7 mouse cellular contexts compared by ENCODE assay signal in genomic region chr6:103697349-103698028, GRCm38 (mm10).
A peak's percentile ranks its signal among the peaks of the same experiment; 100 is the strongest.
DNase-seq lines count a peak whose midpoint lies in the region; ATAC-seq and TF ChIP-seq lines count a peak whose summit lies in the region.

No protein-coding gene starts in this region.

- DNase-seq in liver, adult 2 months (ENCODE audit: extremely low read depth, low read depth, low spot score), result peak; percentile 29
- no peak for DNase-seq in Patski (ENCODE audit: low read depth, low spot score)
- DNase-seq in naive thymus-derived CD4-positive, alpha-beta T cell, adult 2 months (ENCODE audit: low read depth), result peak; percentile 69
- DNase-seq in layer of hippocampus, adult 9-11 months, result no peak
- DNase-seq in right cerebral cortex, postnatal 14 days, result no peak

- 61% methylated on average over 7 of the region's 7 CpGs for WGBS in liver, adult 2 months
- 55% methylated on average over 7 of the region's 7 CpGs for WGBS in liver, embryonic 12.5 days (ENCODE audit: insufficient replicate concordance)
- WGBS in forebrain, embryonic 13.5 days, result 68% methylated on average over 7 of the region's 7 CpGs

- no peak overlapping the region for H3K4me2 ChIP-seq in liver, embryonic 12.5 days
- no peak overlapping the region for H3K4me2 ChIP-seq in forebrain, embryonic 13.5 days

- ATAC-seq in liver, embryonic 12.5 days, result no peak
- ATAC-seq in Patski, result no peak
- peak; percentile 65; the same call in 1 of the 2 replicates for ATAC-seq in forebrain, embryonic 13.5 days

- H3K36me3 ChIP-seq in liver, adult 2 months (ENCODE audit: control insufficient read depth, insufficient read depth, low read length), result no peaks in the 10 kb centered on the region
- H3K36me3 ChIP-seq in liver, embryonic 12.5 days, result no peaks in the 10 kb centered on the region
- H3K36me3 ChIP-seq in forebrain, embryonic 13.5 days (ENCODE audit: poor library complexity, severe bottlenecking), result peaks cover 7% of the 10 kb centered on the region; the same call in 1 of the 2 replicates

- in situ Hi-C loops in Patski (cut with MboI; ENCODE audit: low pct_unique_long_range_greater_than_20kb), result no loop called here

- H3K79me2 ChIP-seq in liver, adult 2 months (ENCODE audit: control insufficient read depth, insufficient read depth, low read length), result no peaks in the 10 kb centered on the region

- no peaks in the 10 kb centered on the region for H3K9me3 ChIP-seq in liver, embryonic 12.5 days (replicated peaks)
- H3K9me3 ChIP-seq in forebrain, embryonic 13.5 days (replicated peaks), result no peaks in the 10 kb centered on the region

- no peak overlapping the region for H3K9ac ChIP-seq in liver, adult 2 months (ENCODE audit: low read depth, low read length)
- H3K9ac ChIP-seq in liver, embryonic 12.5 days, result no peak overlapping the region
- H3K9ac ChIP-seq in forebrain, embryonic 13.5 days, result no peak overlapping the region

- POLR2A ChIA-PET in Patski (lab: Charles Lee), result no interaction called here

- TF ChIP-seq CTCF in liver, adult 2 months (IDR thresholded peaks at IDR 0.05; ENCODE audit: low read depth, low read length), result peak; percentile 52
- peak; percentile 37 for TF ChIP-seq CTCF in Patski (IDR thresholded peaks at IDR 0.05)

- H3K27ac ChIP-seq in liver, adult 2 months (replicated peaks; ENCODE audit: insufficient read depth, low read depth, low read length), result no peak overlapping the region
- H3K27ac ChIP-seq in liver, embryonic 12.5 days, result no peak overlapping the region
- H3K27ac ChIP-seq in forebrain, embryonic 13.5 days, result no peak overlapping the region

- H3K4me1 ChIP-seq in liver, adult 2 months (ENCODE audit: control insufficient read depth, insufficient read depth, low read length), result no peaks in the 10 kb centered on the region
- H3K4me1 ChIP-seq in liver, embryonic 12.5 days, result peaks cover 15% of the 10 kb centered on the region
- no peaks in the 10 kb centered on the region for H3K4me1 ChIP-seq in forebrain, embryonic 13.5 days

- no peak overlapping the region for H3K4me3 ChIP-seq in liver, adult 2 months (ENCODE audit: insufficient read depth, low read depth, low read length)
- no peak overlapping the region for H3K4me3 ChIP-seq in liver, embryonic 12.5 days
- H3K4me3 ChIP-seq in forebrain, embryonic 13.5 days, result no peak overlapping the region

- no peak for TF ChIP-seq POLR2A in liver, adult 2 months (IDR thresholded peaks at IDR 0.05; ENCODE audit: extremely low read depth, insufficient read depth, low read length)

- no peaks in the 10 kb centered on the region for H3K27me3 ChIP-seq in liver, adult 2 months (ENCODE audit: control insufficient read depth, insufficient read depth, low read length)
- no peaks in the 10 kb centered on the region for H3K27me3 ChIP-seq in liver, embryonic 12.5 days (replicated peaks)
- H3K27me3 ChIP-seq in Patski, result peaks cover 15% of the 10 kb centered on the region
- H3K27me3 ChIP-seq in forebrain, embryonic 13.5 days, result no peaks in the 10 kb centered on the region

- CTCF ChIA-PET in Patski (lab: Charles Lee), result interaction anchor here (1.0 to 1.5 kb wide), 5 partner anchors 10 to 390 kb away, joined by 3 to 4 read pairs (median 4); no protein-coding TSS in a partner anchor

Comparison
In these comparisons a context has a peak if more than half of its experiments do, and no peak if none do; other contexts are left out.
1. DNase-seq: peak in liver, adult 2 months (single experiment) and naive thymus-derived CD4-positive, alpha-beta T cell, adult 2 months (single experiment); none in Patski (single experiment), layer of hippocampus, adult 9-11 months (single experiment) and right cerebral cortex, postnatal 14 days (single experiment).